Mouse (Mus musculus): Measurements from ENCODE around the gene Dock9. TPM values are rescaled to one million over a fixed set of nuclear protein-coding genes. Genes with fewer than 3 reads are reported as not detected.

Gene Dock9
- polyA plus RNA-seq, 1 experiment, result 41.9 TPM

DNA sequence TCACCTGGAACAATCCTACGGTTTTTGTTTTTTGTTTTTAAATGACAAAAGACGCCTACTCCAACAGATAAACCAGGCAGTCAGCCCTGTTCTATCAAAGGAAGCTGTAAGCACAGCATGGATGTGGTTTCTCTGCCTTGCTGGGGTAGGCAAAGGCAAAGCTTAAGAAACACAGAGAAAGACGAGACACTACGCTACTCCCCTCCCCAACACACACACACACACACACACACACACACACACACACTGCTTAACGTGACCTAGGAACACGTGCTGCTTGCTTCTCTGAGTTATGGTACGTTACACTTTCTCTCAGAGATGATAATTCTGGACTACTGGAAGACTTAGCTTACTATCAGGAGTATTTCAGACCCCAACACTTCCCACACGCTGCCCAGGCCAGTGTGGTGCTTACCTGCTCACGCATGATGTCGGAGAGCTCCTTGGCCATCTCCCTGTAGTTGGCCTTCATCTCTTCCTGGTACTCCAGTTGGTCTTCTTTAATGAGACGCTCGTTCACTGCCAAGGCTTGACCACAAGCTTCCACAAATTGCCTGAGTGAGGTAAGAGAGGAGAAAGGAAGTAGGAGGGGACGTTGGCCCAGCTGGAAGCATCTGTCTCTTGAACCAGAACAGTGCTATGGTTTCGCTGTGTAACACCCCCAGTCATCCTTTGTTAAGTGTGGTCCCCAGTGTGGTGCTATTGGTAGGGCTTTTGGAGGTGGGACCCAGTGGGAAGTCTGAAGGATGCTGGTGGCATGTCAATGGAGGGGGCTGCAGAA, 251.9 kb downstream of the Dock9 start:
- H3K36me3 ChIP-seq (ENCODE audit: control insufficient read depth, insufficient read depth, low read length), result peaks cover 5% of the 10 kb centered on the region
- H3K27ac ChIP-seq (ENCODE audit: insufficient read depth, low read depth, low read length), result no peak overlapping the region
- WGBS, result 89% methylated on average over 14 of the region's 14 CpGs
- no peaks in the 10 kb centered on the region for H3K27me3 ChIP-seq (replicated peaks; ENCODE audit: control insufficient read depth, insufficient read depth, low read length)
- peaks cover 3% of the 10 kb centered on the region; the same call in 1 of the 2 replicates for H3K4me1 ChIP-seq (ENCODE audit: control insufficient read depth, insufficient read depth, low read length)
- DNase-seq, result no peak
- no peak overlapping the region for H3K4me3 ChIP-seq (ENCODE audit: insufficient read depth, low read depth, low read length)
- TF ChIP-seq CTCF (conservative IDR thresholded peaks at IDR 0.05; ENCODE audit: insufficient read depth, insufficient read length, low read depth, low read length) (no peak), POLR2A (IDR thresholded peaks at IDR 0.05; ENCODE audit: low read depth, low read length) (no peak)

DNA sequence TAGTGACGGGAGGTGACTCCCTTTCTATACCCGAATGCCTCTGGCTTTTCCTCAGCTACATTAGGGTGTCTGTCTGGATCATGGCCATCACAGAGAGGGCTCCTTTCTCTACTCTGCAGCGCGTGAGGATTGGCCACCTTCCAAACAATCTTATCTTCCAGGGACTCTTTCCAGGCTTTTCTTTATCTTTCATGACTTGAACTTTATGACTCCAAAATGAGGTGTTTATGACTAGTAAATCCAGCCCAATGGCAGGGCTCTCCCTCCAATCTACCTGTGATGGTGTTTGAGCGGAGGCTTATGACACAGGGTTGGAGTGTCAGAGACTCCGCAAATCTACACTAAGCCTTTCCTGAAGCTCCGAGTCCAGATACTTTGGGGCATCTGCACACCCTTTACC, 256.4 kb downstream of the Dock9 start:
- TF ChIP-seq POLR2A (IDR thresholded peaks at IDR 0.05; ENCODE audit: low read depth, low read length) (no peak), CTCF (conservative IDR thresholded peaks at IDR 0.05; ENCODE audit: insufficient read depth, insufficient read length, low read depth, low read length) (no peak)
- Histone ChIP-seq H3K4me3 (ENCODE audit: insufficient read depth, low read depth, low read length) (no peak overlapping the region), H3K27me3 (replicated peaks; ENCODE audit: control insufficient read depth, insufficient read depth, low read length) (no peaks in the 10 kb centered on the region), H3K27ac (ENCODE audit: insufficient read depth, low read depth, low read length) (no peak overlapping the region), H3K4me1 (ENCODE audit: control insufficient read depth, insufficient read depth, low read length) (no peaks in the 10 kb centered on the region), H3K36me3 (ENCODE audit: control insufficient read depth, insufficient read depth, low read length) (0 out of 2 replicates have a peak, but pooled peaks cover 2% of the 10 kb centered on the region)
- 85% methylated on average over 7 of the region's 7 CpGs for WGBS
- no peak for DNase-seq

DNA sequence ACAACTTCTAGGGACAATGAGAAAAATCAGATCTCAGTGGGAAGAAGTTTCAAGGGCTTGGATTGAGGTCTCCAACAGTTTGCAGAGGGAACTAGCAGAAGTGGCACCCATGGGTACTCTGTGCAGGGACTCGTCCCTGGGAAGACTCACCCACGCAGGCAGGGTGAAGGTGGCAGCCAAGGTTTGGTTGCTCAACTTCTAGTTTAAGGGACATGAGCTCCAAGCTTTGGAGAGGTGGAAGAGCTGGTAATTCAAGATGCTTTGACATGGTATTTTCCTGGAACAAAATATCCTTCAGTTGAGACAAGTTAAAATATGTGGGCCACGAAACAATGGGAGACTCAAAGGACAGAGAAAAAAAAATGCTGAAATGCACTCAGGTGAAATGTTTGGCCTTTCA, 263.1 kb downstream of the Dock9 start:
- Histone ChIP-seq H3K4me3 (ENCODE audit: insufficient read depth, low read depth, low read length) (no peak overlapping the region), H3K36me3 (ENCODE audit: control insufficient read depth, insufficient read depth, low read length) (no peaks in the 10 kb centered on the region), H3K27me3 (replicated peaks; ENCODE audit: control insufficient read depth, insufficient read depth, low read length) (no peaks in the 10 kb centered on the region), H3K27ac (ENCODE audit: insufficient read depth, low read depth, low read length) (no peak overlapping the region), H3K4me1 (ENCODE audit: control insufficient read depth, insufficient read depth, low read length) (no peaks in the 10 kb centered on the region)
- WGBS, result 84% methylated on average over 3 of the region's 3 CpGs
- DNase-seq, result no peak
- TF ChIP-seq CTCF (conservative IDR thresholded peaks at IDR 0.05; ENCODE audit: insufficient read depth, insufficient read length, low read depth, low read length), result no peak
- no peak for TF ChIP-seq POLR2A (IDR thresholded peaks at IDR 0.05; ENCODE audit: low read depth, low read length)

DNA sequence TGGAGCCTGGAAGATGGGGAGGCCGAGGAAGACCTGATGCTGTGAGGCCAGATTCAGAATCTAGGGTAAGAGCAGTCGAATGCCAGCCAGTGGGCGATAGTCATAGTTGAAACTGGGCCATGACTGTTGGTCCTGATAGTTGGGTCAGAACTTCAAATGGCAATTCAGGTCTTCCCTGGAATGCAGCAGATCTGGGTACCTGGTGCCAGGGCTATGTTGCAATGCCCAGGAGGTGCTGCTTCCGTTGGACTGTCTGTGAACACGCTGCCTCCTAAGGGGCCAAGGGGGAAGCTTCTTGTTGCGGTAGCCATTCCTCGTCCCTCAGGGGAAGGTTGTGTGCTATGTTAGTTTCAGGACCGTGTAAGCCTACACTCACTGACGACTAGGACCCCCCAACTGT, 266.8 kb downstream of the Dock9 start:
- no peak overlapping the region for H3K27ac ChIP-seq (ENCODE audit: insufficient read depth, low read depth, low read length)
- TF ChIP-seq POLR2A (IDR thresholded peaks at IDR 0.05; ENCODE audit: low read depth, low read length), result no peak
- 86% methylated on average over 9 of the region's 9 CpGs for WGBS
- no peak for DNase-seq
- no peaks in the 10 kb centered on the region for H3K27me3 ChIP-seq (replicated peaks; ENCODE audit: control insufficient read depth, insufficient read depth, low read length)
- no peaks in the 10 kb centered on the region for H3K36me3 ChIP-seq (ENCODE audit: control insufficient read depth, insufficient read depth, low read length)
- H3K4me1 ChIP-seq (ENCODE audit: control insufficient read depth, insufficient read depth, low read length), result no peaks in the 10 kb centered on the region
- H3K4me3 ChIP-seq (ENCODE audit: insufficient read depth, low read depth, low read length), result no peak overlapping the region

DNA sequence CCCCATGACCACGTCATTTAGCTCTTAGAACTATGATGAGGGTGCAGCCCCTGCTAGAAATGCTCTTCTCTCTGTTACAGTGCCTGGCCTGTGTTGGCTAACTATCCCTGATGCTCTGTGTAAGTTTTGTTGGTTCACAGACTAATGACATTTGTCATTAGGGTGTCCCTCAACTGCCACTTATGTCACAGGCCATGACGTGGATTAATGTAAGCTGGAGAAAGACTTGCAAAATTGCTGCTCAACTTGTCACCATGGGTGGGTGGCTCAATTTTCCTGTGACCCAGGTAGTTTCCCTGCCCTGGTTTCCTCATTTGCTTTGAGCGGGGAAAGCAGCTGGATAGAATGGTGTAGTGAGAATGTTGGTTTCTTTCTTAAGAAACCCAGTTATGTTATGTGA, 269.8 kb downstream of the Dock9 start:
- TF ChIP-seq POLR2A (IDR thresholded peaks at IDR 0.05; ENCODE audit: low read depth, low read length) (no peak), CTCF (conservative IDR thresholded peaks at IDR 0.05; ENCODE audit: insufficient read depth, insufficient read length, low read depth, low read length) (no peak)
- Histone ChIP-seq H3K27me3 (replicated peaks; ENCODE audit: control insufficient read depth, insufficient read depth, low read length) (no peaks in the 10 kb centered on the region), H3K4me3 (ENCODE audit: insufficient read depth, low read depth, low read length) (no peak overlapping the region), H3K4me1 (ENCODE audit: control insufficient read depth, insufficient read depth, low read length) (no peaks in the 10 kb centered on the region), H3K36me3 (ENCODE audit: control insufficient read depth, insufficient read depth, low read length) (no peaks in the 10 kb centered on the region), H3K27ac (ENCODE audit: insufficient read depth, low read depth, low read length) (no peak overlapping the region)
- DNase-seq, result no peak
- 91% methylated on average over 3 of the region's 3 CpGs for WGBS

DNA sequence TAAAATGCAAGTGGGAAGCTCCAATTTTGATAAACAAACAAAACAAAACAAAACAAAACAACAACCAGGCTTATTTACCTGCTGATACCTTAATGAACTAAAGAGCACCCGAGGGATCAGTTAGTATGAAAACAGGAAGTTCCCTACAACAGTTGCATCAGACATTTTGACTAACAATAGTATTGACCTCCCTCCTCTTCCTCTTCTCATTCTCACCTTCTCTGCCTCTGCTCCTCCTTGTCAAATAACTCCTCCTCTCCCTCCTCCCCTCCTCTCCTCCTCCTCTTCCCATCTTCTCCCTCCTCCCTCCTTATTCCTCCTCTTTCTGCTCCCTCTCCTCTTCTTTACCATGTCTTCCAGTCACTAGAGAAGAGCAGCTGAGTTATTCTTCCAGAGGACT, 270.4 kb downstream of the Dock9 start:
- H3K27ac ChIP-seq (ENCODE audit: insufficient read depth, low read depth, low read length), result no peak overlapping the region
- no peak overlapping the region for H3K4me3 ChIP-seq (ENCODE audit: insufficient read depth, low read depth, low read length)
- no peak for TF ChIP-seq POLR2A (IDR thresholded peaks at IDR 0.05; ENCODE audit: low read depth, low read length)
- TF ChIP-seq CTCF (conservative IDR thresholded peaks at IDR 0.05; ENCODE audit: insufficient read depth, insufficient read length, low read depth, low read length), result no peak
- no peak for DNase-seq
- H3K4me1 ChIP-seq (ENCODE audit: control insufficient read depth, insufficient read depth, low read length), result no peaks in the 10 kb centered on the region
- no peaks in the 10 kb centered on the region for H3K36me3 ChIP-seq (ENCODE audit: control insufficient read depth, insufficient read depth, low read length)
- 70% methylated on average over 1 of the region's 1 CpGs for WGBS
- no peaks in the 10 kb centered on the region for H3K27me3 ChIP-seq (replicated peaks; ENCODE audit: control insufficient read depth, insufficient read depth, low read length)

DNA sequence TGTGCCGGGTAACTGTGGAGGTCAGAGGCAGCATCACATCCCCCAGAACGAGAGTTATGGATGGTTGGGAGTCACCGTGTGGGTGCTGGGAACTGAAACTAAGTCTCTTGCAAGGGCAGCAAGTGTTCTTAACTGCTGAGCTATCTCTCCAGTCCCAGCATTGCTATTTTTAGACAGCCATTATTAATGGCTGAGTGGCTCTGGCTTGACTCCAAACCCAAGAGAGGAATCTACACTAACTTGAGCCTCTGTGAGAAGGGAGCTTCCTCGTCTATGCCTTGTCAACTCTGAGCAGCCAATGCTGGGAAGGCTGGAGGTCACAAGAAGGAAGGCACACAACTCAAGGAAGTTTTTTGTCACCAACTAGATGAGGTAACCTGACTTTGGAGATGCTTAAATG, 275.9 kb downstream of the Dock9 start:
- H3K27me3 ChIP-seq (replicated peaks; ENCODE audit: control insufficient read depth, insufficient read depth, low read length), result no peaks in the 10 kb centered on the region
- peak; percentile 76 for DNase-seq
- 16% methylated on average over 4 of the region's 4 CpGs for WGBS
- TF ChIP-seq CTCF (conservative IDR thresholded peaks at IDR 0.05; ENCODE audit: insufficient read depth, insufficient read length, low read depth, low read length), result no peak
- TF ChIP-seq POLR2A (IDR thresholded peaks at IDR 0.05; ENCODE audit: low read depth, low read length), result no peak
- no peak overlapping the region for H3K27ac ChIP-seq (ENCODE audit: insufficient read depth, low read depth, low read length)
- no peaks in the 10 kb centered on the region for H3K36me3 ChIP-seq (ENCODE audit: control insufficient read depth, insufficient read depth, low read length)
- H3K4me1 ChIP-seq (ENCODE audit: control insufficient read depth, insufficient read depth, low read length), result peaks cover 6% of the 10 kb centered on the region; the same call in 1 of the 2 replicates
- no peak overlapping the region for H3K4me3 ChIP-seq (ENCODE audit: insufficient read depth, low read depth, low read length)
